Mouse (Mus musculus) liver, embryonic 16.5 days (tissue): ENCODE data around the gene Mical2. TPM values are rescaled to one million over a fixed set of nuclear protein-coding genes. Genes with fewer than 3 reads are reported as not detected.

ENCODE experiments used
- ATAC-seq: fragments of 200-750 bp; cut with Nextera tagmentation; 2 replicates; pipeline ENCODE4 v1.8.0; 2017; ENCODE audit warnings: low read depth, mild to moderate bottlenecking, moderate number of reproducible peaks, moderate library complexity
- H3K27ac ChIP-seq: fragments of 300-500 bp; sonication (generic); 2 replicates; pipeline ENCODE4 v1.5.1; 2014; ENCODE audit warnings: mild to moderate bottlenecking, low read length
- H3K27me3 ChIP-seq: fragments of 300-500 bp; sonication (generic); 2 replicates; pipeline ENCODE4 v1.6.1; 2014; ENCODE audit warnings: low read depth, low read length, mixed read lengths; ENCODE audit not compliant: control insufficient read depth, insufficient read depth
- H3K36me3 ChIP-seq: fragments of 300-500 bp; sonication (generic); 2 replicates; pipeline ENCODE4 v1.6.1; 2014; ENCODE audit warnings: mild to moderate bottlenecking; ENCODE audit not compliant: control insufficient read depth, insufficient read depth
- H3K4me1 ChIP-seq: fragments of 300-500 bp; sonication (generic); 2 replicates; pipeline ENCODE4 v1.6.1; 2014; ENCODE audit warnings: low read depth, low read length, mixed read lengths; ENCODE audit not compliant: control insufficient read depth
- H3K4me2 ChIP-seq: fragments of 300-500 bp; sonication (generic); 2 replicates; pipeline ENCODE4 v1.6.1; 2014; ENCODE audit warnings: low read depth, low read length, mixed read lengths
- H3K4me3 ChIP-seq: fragments of 300-500 bp; sonication (generic); 2 replicates; pipeline ENCODE4 v1.5.1; 2014; ENCODE audit warnings: low read depth, mild to moderate bottlenecking, low read length
- H3K9ac ChIP-seq: fragments of 300-500 bp; sonication (generic); 2 replicates; pipeline ENCODE4 v1.6.1; 2014; ENCODE audit warnings: low read depth, low read length
- H3K9me3 ChIP-seq: fragments of 300-500 bp; sonication (generic); replicated peaks from 2 replicates; pipeline ENCODE4 v1.6.1; 2016; ENCODE audit warnings: low read length; ENCODE audit not compliant: control insufficient read depth
- WGBS: fragments of 180-500 bp; shearing (Covaris S2); extraction: QIAGEN DNeasy Blood & Tissue Kit; methylation state at CpG from one replicate; pipeline ENCODE4 v1.1.7; 2014; ENCODE audit not compliant: insufficient replicate concordance; 5-methylcytosine and 5-hydroxymethylcytosine counted together
- polyA plus RNA-seq: library from polyadenylated mRNA; unstranded; fragments of >200 nt; fragmentation: Nextera tagmentation; extraction: Ambion mirVana; gene quantifications from 2 replicates; pipeline ENCODE4 v1.2.1, GENCODE M21; 2015

Mical2 gene
- polyA plus RNA-seq, 1 experiment from 2014 or later = 1.9 TPM

GRCm38 (mm10) chr7:112234410-112234809, 8.8 kb downstream of the Mical2 start:
- Histone ChIP-seq H3K27me3 (no peaks in the 10 kb centered on the region), H3K36me3 (no peaks in the 10 kb centered on the region), H3K4me3 (no peak overlapping the region), H3K9me3 (no peaks in the 10 kb centered on the region), H3K27ac (no peak overlapping the region), H3K4me1 (no peaks in the 10 kb centered on the region), H3K9ac (no peak overlapping the region), H3K4me2 (no peak overlapping the region)
- WGBS = 59% methylated on average over 4 of the region's 4 CpGs
- ATAC-seq = no peak

DNA sequence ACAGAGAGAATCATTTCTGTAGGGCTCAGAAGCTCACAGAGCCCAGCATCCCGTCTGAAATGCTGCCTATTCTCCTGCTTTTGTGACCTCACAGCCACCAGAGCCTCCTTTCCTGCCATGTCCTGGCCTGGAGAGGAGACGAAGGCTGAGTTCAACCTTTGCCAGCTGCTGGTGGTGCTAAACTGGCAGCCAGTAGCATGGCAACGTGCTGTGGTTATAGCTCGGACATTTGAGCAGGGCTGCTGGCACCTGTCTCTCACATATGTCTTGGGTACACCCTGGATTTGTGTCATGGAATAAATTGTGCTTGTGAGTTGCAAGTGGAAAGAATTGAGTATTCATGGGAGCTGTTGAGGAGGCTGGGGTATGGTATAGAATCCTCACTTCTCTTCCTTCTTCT, 9.8 kb downstream of the Mical2 start:
- no peak overlapping the region for H3K4me2 ChIP-seq
- no peak overlapping the region for H3K4me3 ChIP-seq
- no peak for ATAC-seq
- no peak overlapping the region for H3K9ac ChIP-seq
- H3K36me3 ChIP-seq = no peaks in the 10 kb centered on the region
- no peaks in the 10 kb centered on the region for H3K9me3 ChIP-seq
- no peaks in the 10 kb centered on the region for H3K27me3 ChIP-seq
- 46% methylated on average over 4 of the region's 4 CpGs for WGBS
- no peak overlapping the region for H3K27ac ChIP-seq
- H3K4me1 ChIP-seq = no peaks in the 10 kb centered on the region

- Histone ChIP-seq H3K4me1 (no peaks in the 10 kb centered on the region), H3K4me3 (no peak overlapping the region), H3K9me3 (no peaks in the 10 kb centered on the region), H3K27me3 (no peaks in the 10 kb centered on the region), H3K9ac (no peak overlapping the region), H3K4me2 (no peak overlapping the region), H3K36me3 (no peaks in the 10 kb centered on the region), H3K27ac (no peak overlapping the region)
- no peak for ATAC-seq
- WGBS = 72% methylated on average over 7 of the region's 7 CpGs
Observed at GRCm38 (mm10) chr7:112237211-112237610, 11.6 kb downstream of the Mical2 start.

DNA sequence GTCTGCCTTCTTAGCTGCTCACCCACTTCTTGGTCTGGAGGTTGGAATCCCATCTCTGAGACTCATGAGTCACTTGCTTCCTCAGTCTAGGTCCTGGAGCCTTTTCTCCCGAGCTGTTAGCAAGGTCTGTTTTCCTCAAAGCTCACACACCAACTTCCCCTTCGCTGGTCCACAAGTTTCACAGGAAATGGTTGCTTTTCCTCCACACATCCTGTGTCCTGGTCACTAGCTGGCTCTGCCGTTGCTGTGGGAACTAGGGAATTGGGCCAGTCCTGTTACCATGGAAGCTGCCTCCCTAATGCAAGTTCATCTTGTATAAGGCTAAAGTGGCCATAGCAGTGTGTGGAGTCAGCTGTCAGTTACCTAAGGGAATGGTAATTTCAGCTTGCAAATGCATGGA, 12.2 kb downstream of the Mical2 start:
- WGBS = 18% methylated on average over 3 of the region's 3 CpGs
- Histone ChIP-seq H3K4me1 (no peaks in the 10 kb centered on the region), H3K4me2 (no peak overlapping the region), H3K9me3 (no peaks in the 10 kb centered on the region), H3K36me3 (no peaks in the 10 kb centered on the region), H3K27ac (no peak overlapping the region), H3K27me3 (no peaks in the 10 kb centered on the region), H3K9ac (no peak overlapping the region), H3K4me3 (no peak overlapping the region)
- ATAC-seq = peak; percentile 21; the same call in 1 of the 2 replicates

DNA sequence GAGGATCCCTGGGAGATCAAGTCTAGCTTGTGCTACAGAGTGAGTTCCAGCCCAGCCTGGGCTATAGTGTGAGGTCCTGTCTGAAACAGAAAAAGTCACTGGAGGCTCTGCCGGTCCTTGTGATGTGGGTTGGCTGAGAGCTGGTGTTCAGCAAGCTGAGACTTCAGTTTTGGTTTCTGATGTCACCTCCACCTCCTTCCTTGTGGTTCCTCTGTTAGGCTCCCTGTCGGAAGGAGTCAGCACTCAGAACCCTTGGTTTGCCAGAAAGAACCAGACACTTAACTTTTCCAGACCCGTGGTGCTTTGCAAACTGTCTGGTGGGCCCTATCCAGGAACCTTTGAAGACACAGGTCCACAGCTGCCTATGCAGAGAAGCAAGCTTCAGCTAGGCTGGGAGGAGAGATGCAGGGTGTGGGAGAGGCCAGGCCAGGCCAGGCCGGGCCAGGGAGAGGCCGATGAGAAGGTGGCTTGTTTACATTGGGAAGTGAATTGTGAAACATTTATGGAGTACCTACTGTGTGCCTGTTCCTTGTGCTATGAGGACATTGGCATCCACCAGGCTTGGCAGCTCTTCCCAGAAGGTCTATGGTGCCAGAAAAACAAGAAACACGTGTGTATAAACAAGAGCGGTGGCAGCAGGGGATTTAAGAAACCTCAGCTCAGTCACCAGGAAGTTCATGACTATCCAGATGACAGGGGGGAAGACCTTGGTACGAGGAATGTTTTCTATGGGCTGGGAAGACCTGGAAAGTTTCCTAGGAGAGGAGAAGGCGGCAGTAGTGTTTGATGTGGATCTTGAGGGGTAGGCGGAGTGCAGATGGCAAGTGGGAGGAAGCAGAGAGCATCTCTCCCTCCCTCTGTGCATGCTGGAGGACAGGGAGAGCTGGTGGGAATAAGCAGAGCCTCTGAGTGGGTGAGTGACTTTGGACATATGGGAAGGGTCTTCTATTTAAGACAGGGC, 13.4 kb downstream of the Mical2 start:
- no peaks in the 10 kb centered on the region for H3K27me3 ChIP-seq
- no peaks in the 10 kb centered on the region for H3K4me1 ChIP-seq
- no peak overlapping the region for H3K4me3 ChIP-seq
- no peaks in the 10 kb centered on the region for H3K9me3 ChIP-seq
- no peak overlapping the region for H3K9ac ChIP-seq
- no peak for ATAC-seq
- no peak overlapping the region for H3K4me2 ChIP-seq
- 51% methylated on average over 10 of the region's 10 CpGs for WGBS
- H3K36me3 ChIP-seq = no peaks in the 10 kb centered on the region
- no peak overlapping the region for H3K27ac ChIP-seq

GRCm38 (mm10) chr7:112240748-112241147, 15.1 kb downstream of the Mical2 start:
- H3K9me3 ChIP-seq = no peaks in the 10 kb centered on the region
- no peaks in the 10 kb centered on the region for H3K27me3 ChIP-seq
- no peak overlapping the region for H3K9ac ChIP-seq
- no peak overlapping the region for H3K4me3 ChIP-seq
- 5% methylated on average over 2 of the region's 2 CpGs for WGBS
- peak; percentile 30; the same call in 1 of the 2 replicates for ATAC-seq
- H3K4me2 ChIP-seq = no peak overlapping the region
- H3K27ac ChIP-seq = no peak overlapping the region
- no peaks in the 10 kb centered on the region for H3K4me1 ChIP-seq
- H3K36me3 ChIP-seq = no peaks in the 10 kb centered on the region

DNA sequence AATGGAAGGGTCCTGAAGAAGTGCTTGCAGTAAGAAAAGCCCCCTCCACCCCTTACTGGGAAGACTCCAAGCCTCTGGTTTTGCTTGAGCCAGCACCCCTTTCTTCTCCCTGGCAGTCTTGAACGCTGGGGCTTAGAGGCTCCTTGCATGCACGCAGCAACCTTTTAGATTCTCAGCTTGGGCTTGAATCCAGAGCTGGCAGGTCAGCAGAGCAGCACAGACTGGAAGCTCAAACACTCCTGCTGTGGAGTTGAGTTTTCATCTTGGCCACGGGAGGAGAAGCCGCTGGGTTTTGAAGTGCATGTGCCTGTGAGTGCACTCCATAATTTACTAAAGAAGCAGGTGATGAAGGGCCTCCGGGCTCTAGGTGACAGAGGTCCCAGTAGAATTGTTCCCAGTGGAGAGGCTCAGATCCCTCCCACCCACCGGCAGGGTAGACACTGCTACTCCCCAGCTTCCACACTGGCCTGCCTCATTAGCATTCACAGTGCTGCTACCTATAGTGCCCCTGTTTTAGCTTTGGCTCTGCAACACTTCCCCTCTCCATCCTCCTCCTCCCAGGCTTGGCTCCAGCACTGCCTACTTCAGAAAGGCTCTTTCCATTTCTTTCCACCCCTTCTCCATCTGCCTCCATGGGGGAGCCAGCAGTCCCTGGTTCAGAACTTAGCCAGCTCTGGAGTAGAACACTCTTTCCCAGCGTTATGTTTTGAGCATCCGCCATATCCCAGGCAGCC, 15.7 kb downstream of the Mical2 start:
- H3K27me3 ChIP-seq = no peaks in the 10 kb centered on the region
- no peaks in the 10 kb centered on the region for H3K36me3 ChIP-seq
- 56% methylated on average over 8 of the region's 8 CpGs for WGBS
- no peak overlapping the region for H3K27ac ChIP-seq
- ATAC-seq = no peak
- H3K9me3 ChIP-seq = no peaks in the 10 kb centered on the region
- no peaks in the 10 kb centered on the region for H3K4me1 ChIP-seq
- H3K9ac ChIP-seq = no peak overlapping the region
- no peak overlapping the region for H3K4me3 ChIP-seq
- no peak overlapping the region for H3K4me2 ChIP-seq

GRCm38 (mm10) chr7:112241945-112242329, 16.3 kb downstream of the Mical2 start:
- no peak overlapping the region for H3K4me2 ChIP-seq
- no peaks in the 10 kb centered on the region for H3K27me3 ChIP-seq
- no peaks in the 10 kb centered on the region for H3K4me1 ChIP-seq
- ATAC-seq = no peak
- no peak overlapping the region for H3K27ac ChIP-seq
- WGBS = 68% methylated on average over 3 of the region's 3 CpGs
- no peak overlapping the region for H3K9ac ChIP-seq
- H3K36me3 ChIP-seq = no peaks in the 10 kb centered on the region
- no peak overlapping the region for H3K4me3 ChIP-seq
- no peaks in the 10 kb centered on the region for H3K9me3 ChIP-seq

DNA sequence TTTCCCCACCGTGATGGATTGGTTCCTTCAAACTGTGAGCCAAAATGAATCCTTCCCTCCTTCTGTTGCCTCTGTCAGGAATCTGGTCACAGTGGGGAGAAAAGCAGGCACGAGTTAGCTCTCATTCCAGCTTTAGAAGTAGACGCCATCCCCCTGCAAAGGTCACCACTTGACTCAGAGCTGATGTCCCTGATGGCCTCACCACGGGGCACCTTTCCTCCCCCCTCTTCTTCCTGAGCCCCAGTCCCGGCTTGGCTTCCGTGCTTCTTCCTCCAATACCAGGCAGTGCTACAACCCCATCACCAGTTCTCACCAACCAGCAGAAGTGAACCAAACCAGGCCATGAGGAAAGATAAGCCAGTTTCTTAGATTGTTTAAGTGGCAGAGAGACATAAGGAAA, 16.9 kb downstream of the Mical2 start:
- Histone ChIP-seq H3K4me2 (no peak overlapping the region), H3K27ac (no peak overlapping the region), H3K9ac (no peak overlapping the region), H3K4me3 (no peak overlapping the region), H3K27me3 (no peaks in the 10 kb centered on the region), H3K36me3 (no peaks in the 10 kb centered on the region), H3K4me1 (no peaks in the 10 kb centered on the region), H3K9me3 (no peaks in the 10 kb centered on the region)
- ATAC-seq = no peak
- WGBS = 55% methylated on average over 6 of the region's 6 CpGs
